Comparison of ENCODE assay signal across 13 mouse cellular contexts in the genomic region with DNA sequence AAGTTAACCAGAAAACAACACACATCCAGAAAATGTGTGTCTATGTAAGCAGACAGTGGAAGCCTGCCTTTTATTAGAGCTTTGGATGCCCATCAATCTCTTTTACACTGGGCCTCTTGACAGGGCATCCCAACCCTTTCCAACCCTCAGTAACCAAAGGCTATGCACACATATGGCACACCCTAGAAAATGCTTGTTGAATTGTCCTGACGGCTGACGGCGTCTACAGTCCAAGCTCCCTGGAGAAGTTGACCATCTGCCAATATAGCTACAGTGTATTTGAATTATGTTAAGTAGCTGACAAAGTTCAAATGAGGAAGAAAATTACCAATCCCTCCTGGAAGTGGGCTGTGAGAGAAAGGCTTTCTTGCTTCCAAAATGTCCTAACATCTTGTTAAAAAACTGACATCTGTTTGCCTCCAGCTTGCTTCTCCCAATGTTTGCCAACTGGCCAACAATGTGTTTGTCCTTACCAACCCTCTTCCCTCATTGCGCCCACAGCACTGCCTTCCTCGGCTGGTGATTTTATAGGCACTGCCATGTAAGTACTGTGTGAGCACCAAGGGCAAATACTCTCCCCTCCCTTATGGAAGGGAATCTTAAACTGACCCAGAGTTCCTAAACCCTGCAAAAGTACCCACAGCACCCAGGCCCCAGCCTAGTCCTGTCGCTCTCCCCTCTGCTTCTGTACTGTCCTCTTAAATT. TPM values are rescaled to one million over a fixed set of nuclear protein-coding genes. Genes with fewer than 3 reads are reported as not detected.
DNase-seq lines count a peak whose midpoint lies in the region; ATAC-seq and TF ChIP-seq lines count a peak whose summit lies in the region.
"Had no signal": no experiment of that assay in that cellular context is flagged by ENCODE, and none has a peak within 500 bp of the region (broad histone marks: within the 10 kb centered on the region; RNA-seq: fewer than 3 reads in every experiment).

No protein-coding gene starts in this region.

- peaks cover 18% of the 10 kb centered on the region for H3K36me3 ChIP-seq in hindbrain, embryonic 10.5 days
- no peaks in the 10 kb centered on the region for H3K36me3 ChIP-seq in midbrain, embryonic 15.5 days (replicated peaks)
- no peaks in the 10 kb centered on the region for H3K36me3 ChIP-seq in intestine, postnatal 0 days (ENCODE audit: control insufficient read depth, insufficient read depth)

- H3K4me1 ChIP-seq in hindbrain, embryonic 10.5 days (replicated peaks): peaks cover 41% of the 10 kb centered on the region
- H3K4me1 ChIP-seq in midbrain, embryonic 15.5 days: peaks cover 51% of the 10 kb centered on the region
- no peaks in the 10 kb centered on the region for H3K4me1 ChIP-seq in intestine, postnatal 0 days (replicated peaks; ENCODE audit: control insufficient read depth, insufficient read depth, low read length)

- no peak for TF ChIP-seq POLR2A in brain, embryonic 14.5 days (IDR thresholded peaks at IDR 0.05; ENCODE audit: borderline replicate concordance, extremely low read depth, insufficient read depth, insufficient read length, poor library complexity, severe bottlenecking)

- no peak overlapping the region for H3K9ac ChIP-seq in midbrain, embryonic 15.5 days
- H3K9ac ChIP-seq in intestine, postnatal 0 days (ENCODE audit: low read depth, low read length): no peak overlapping the region
- H3K9ac ChIP-seq: liver, embryonic 14.5 days had no signal

- no peak for TF ChIP-seq CTCF in brain, embryonic 14.5 days (IDR thresholded peaks at IDR 0.05; ENCODE audit: borderline replicate concordance, extremely low read depth, insufficient read depth, insufficient read length)
- no peak for TF ChIP-seq CTCF in intestine, postnatal 0 days (IDR thresholded peaks at IDR 0.05; ENCODE audit: low read depth)

- DNase-seq in layer of hippocampus, adult 9-11 months: peak; percentile 26
- DNase-seq in layer of hippocampus, adult 9-10 months (ENCODE audit: low spot score): no peak
- DNase-seq in brain, embryonic 14.5 days (ENCODE audit: low read depth): peak; percentile 94
- no peak for DNase-seq in hindbrain, embryonic 10.5 days (ENCODE audit: low spot score)
- no peak for DNase-seq in B cell, adult 2 months
- DNase-seq: cerebellum, adult 18-20 months; heart, postnatal 4 days; kidney, adult 8-10 months; kidney, postnatal 4 days had no signal

- peak overlapping the region; percentile 10 for H3K27ac ChIP-seq in hindbrain, embryonic 10.5 days
- H3K27ac ChIP-seq in midbrain, embryonic 15.5 days: peak overlapping the region; percentile 36; the same call in 1 of the 2 replicates
- no peak overlapping the region for H3K27ac ChIP-seq in intestine, postnatal 0 days (ENCODE audit: low read depth, low read length)
- H3K27ac ChIP-seq: liver, embryonic 14.5 days had no signal

- ATAC-seq in midbrain, embryonic 15.5 days (replicated peaks): no peak
- ATAC-seq in intestine, postnatal 0 days: no peak

- 71% methylated on average over 6 of the region's 6 CpGs for WGBS in hindbrain, embryonic 10.5 days
- WGBS in midbrain, embryonic 15.5 days: 51% methylated on average over 6 of the region's 6 CpGs
- WGBS in intestine, postnatal 0 days: 58% methylated on average over 6 of the region's 6 CpGs

- no peak overlapping the region for H3K4me3 ChIP-seq in hindbrain, embryonic 10.5 days
- no peak overlapping the region for H3K4me3 ChIP-seq in midbrain, embryonic 15.5 days
- no peak overlapping the region for H3K4me3 ChIP-seq in intestine, postnatal 0 days (ENCODE audit: low read depth, low read length)

- no peaks in the 10 kb centered on the region for H3K27me3 ChIP-seq in hindbrain, embryonic 10.5 days (ENCODE audit: insufficient read depth, poor library complexity, severe bottlenecking)
- H3K27me3 ChIP-seq in midbrain, embryonic 15.5 days (replicated peaks): no peaks in the 10 kb centered on the region
- no peaks in the 10 kb centered on the region for H3K27me3 ChIP-seq in intestine, postnatal 0 days (replicated peaks; ENCODE audit: control insufficient read depth, insufficient read depth, low read length)

- peaks cover 5% of the 10 kb centered on the region; the same call in 1 of the 2 replicates for H3K9me3 ChIP-seq in hindbrain, embryonic 10.5 days
- H3K9me3 ChIP-seq in midbrain, embryonic 15.5 days: no peaks in the 10 kb centered on the region
- no peaks in the 10 kb centered on the region for H3K9me3 ChIP-seq in intestine, postnatal 0 days (ENCODE audit: control insufficient read depth)

- H3K4me2 ChIP-seq in midbrain, embryonic 15.5 days: no peak overlapping the region
- no peak overlapping the region for H3K4me2 ChIP-seq in intestine, postnatal 0 days (replicated peaks; ENCODE audit: low read depth)
- H3K4me2 ChIP-seq: heart, embryonic 11.5 days had no signal

RNA-seq across cellular contexts. Expression of gene Kalrn, which starts 26.4 kb away (rescaled TPM):
- 30.4 and 52.2 TPM in 2 replicates for polyA plus RNA-seq in brain, embryonic 14.5 days (2012; rRNA removed)
- polyA plus RNA-seq in hindbrain, embryonic 10.5 days (2016; fragmentation: Nextera tagmentation; extraction: Ambion mirVana): 14.2 and 16.6 TPM in 2 replicates
- polyA plus RNA-seq in midbrain, embryonic 15.5 days (2015; fragmentation: Nextera tagmentation; extraction: Ambion mirVana): 34.5 and 39.2 TPM in 2 replicates
- 7.5 and 8.0 TPM in 2 replicates for polyA plus RNA-seq in intestine, postnatal 0 days (2015; fragmentation: Nextera tagmentation; extraction: Ambion mirVana)

Comparison
In these comparisons a context has a peak if more than half of its experiments do, and no peak if none do; other contexts are left out.
1. DNase-seq: peak in layer of hippocampus, adult 9-11 months (single experiment) and brain, embryonic 14.5 days (single experiment); none in layer of hippocampus, adult 9-10 months (single experiment), hindbrain, embryonic 10.5 days (single experiment) and B cell, adult 2 months (0 of 2).